Mouse (Mus musculus): ENCODE results near the gene Tmc6. TPM values are rescaled to one million over a fixed set of nuclear protein-coding genes. Genes with fewer than 3 reads are reported as not detected.

Tmc6 gene
- polyA plus RNA-seq, 1 experiment from 2014 or later, result 2.1 TPM

Other genes starting within 250 kb of the Tmc6 start
- 23.7 and 24.7 TPM in 2 replicates for gene Tnrc6c, start 127.9 kb downstream of the Tmc6 start, polyA plus RNA-seq (2015; fragmentation: Nextera tagmentation; extraction: Ambion mirVana)
- 0.45 and 0.52 TPM in 2 replicates for gene Tmc8, start 122 bp downstream of the Tmc6 start, polyA plus RNA-seq (2015; fragmentation: Nextera tagmentation; extraction: Ambion mirVana)
- gene 6030468B19Rik, start 15.5 kb upstream of the Tmc6 start, polyA plus RNA-seq (2015; fragmentation: Nextera tagmentation; extraction: Ambion mirVana), result not detected in 2 replicates
- gene Gm20708, start 27.5 kb upstream of the Tmc6 start, polyA plus RNA-seq (2015; fragmentation: Nextera tagmentation; extraction: Ambion mirVana), result 0.36 and 0.49 TPM in 2 replicates
- gene Syngr2, start 27.5 kb upstream of the Tmc6 start, polyA plus RNA-seq (2015; fragmentation: Nextera tagmentation; extraction: Ambion mirVana), result 15.9 and 17.4 TPM in 2 replicates
- 7.4 and 7.5 TPM in 2 replicates for gene Afmid, start 43.7 kb upstream of the Tmc6 start, polyA plus RNA-seq (2015; fragmentation: Nextera tagmentation; extraction: Ambion mirVana)
- gene Tk1, start 43.9 kb upstream of the Tmc6 start, polyA plus RNA-seq (2015; fragmentation: Nextera tagmentation; extraction: Ambion mirVana), result 103 and 104 TPM in 2 replicates
- 231 and 243 TPM in 2 replicates for gene Birc5, start 67.1 kb upstream of the Tmc6 start, polyA plus RNA-seq (2015; fragmentation: Nextera tagmentation; extraction: Ambion mirVana)
- gene Tmem235, start 78.6 kb upstream of the Tmc6 start, polyA plus RNA-seq (2015; fragmentation: Nextera tagmentation; extraction: Ambion mirVana), result not detected in 2 replicates
- gene Tha1, start 91.3 kb upstream of the Tmc6 start, polyA plus RNA-seq (2015; fragmentation: Nextera tagmentation; extraction: Ambion mirVana), result 2.3 and 2.5 TPM in 2 replicates
- gene Socs3, start 187.8 kb upstream of the Tmc6 start, polyA plus RNA-seq (2015; fragmentation: Nextera tagmentation; extraction: Ambion mirVana), result 12.4 and 13.5 TPM in 2 replicates
- gene Pgs1, start 204.1 kb upstream of the Tmc6 start, polyA plus RNA-seq (2015; fragmentation: Nextera tagmentation; extraction: Ambion mirVana), result 42.7 and 47.7 TPM in 2 replicates